Mouse (Mus musculus) kidney, postnatal 10 days (tissue): ENCODE measurements around the gene Rap1gap2.

ENCODE experiments used
- DNase-seq: peaks from one replicate; pipeline ENCODE4 v3.0.0; 2021; ENCODE audit warnings: mixed read lengths

Gene Rap1gap2

GRCm38 (mm10) chr11:74574768-74575434 is 35.8 kb downstream of the Rap1gap2 start:
- no peak for DNase-seq

- no peak for DNase-seq
Measured at GRCm38 (mm10) chr11:74572459-74573061, 38.2 kb downstream of the Rap1gap2 start.

DNA sequence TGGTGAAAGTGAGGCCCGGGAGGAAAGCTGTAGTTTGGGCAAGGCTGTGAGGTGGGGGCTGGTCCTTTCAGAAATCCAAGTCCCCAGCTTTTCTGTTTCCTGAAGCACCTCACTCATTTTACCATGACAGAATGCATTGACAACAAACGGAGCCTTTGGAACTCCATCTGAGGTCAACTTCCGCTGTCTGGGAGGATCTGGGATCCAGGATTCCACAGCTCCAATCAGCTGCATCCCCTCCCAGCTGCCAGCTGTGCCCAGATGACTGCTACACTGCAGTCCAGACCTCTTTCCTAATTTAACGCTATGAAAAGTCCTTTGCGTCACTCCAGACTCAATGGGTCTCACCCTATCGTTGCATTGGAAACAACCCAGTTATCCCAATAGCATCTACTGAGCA is 41.0 kb downstream of the Rap1gap2 start:
- DNase-seq, result no peak

GRCm38 (mm10) chr11:74568463-74568862 is 42.3 kb downstream of the Rap1gap2 start:
- DNase-seq, result no peak

DNA sequence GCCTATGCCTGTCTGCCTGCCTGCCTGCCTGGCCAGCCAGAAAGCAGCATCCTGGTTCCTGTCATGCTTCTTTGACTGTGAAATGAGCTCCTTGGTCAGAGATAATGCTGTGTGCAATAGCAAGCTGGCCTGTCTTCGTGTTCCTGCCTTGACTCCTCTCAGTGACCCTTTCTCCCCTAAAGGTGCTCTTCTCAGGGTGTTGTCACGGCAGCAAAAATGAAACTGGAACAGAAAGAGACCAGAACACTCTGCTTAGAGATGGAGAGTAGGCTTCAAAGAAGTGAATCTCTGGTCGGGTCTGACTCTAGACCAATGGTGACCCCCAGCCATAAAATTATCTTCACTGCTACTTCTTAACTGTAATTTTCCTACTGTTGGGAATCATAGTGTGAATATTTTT is 42.7 kb downstream of the Rap1gap2 start:
- DNase-seq, result no peak

DNA sequence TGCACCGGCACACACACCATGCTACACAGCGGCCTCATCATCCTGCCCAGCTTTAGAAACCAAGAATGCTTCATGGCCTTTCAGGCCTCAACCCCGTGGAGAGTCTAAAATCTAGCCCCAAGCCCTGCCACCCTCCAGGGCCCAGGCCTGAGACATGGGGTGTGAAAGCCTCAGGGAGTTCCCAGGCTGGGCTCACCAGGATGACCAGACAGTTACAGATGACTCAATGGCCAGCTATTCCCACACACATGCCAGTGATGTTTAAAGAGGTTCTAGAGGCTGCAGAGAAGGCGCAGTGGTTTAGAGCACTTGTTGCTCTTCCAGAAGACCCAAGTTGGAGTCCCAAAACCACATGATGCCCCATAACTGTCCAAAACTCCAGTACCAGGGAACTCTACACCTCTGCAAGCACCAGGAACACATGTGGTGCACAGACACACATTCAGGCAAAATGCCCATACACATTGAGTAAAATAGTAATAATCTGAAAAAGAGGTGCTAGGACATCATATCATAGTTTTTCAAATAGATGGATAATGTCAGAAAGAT is 44.3 kb downstream of the Rap1gap2 start:
- DNase-seq, result no peak

DNA sequence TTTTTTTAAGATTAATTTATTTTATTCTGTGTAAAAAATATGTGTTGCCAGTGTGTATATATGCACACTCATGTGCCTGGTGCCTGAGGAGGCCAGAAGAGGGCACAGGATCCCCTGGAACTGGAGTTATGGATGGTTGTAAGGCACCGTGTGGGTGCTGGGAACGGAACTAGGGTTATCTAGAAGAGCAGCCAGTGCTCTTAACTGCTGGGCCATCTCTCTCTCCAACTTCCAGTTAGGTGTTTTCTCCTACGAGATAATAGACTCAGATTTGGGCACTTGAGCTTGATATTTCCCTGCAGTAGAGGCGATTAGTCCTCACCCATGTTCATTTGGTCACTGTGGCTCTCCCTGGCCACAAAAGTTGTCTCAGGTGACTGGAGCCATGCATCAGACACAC is 49.3 kb downstream of the Rap1gap2 start:
- no peak for DNase-seq

DNA sequence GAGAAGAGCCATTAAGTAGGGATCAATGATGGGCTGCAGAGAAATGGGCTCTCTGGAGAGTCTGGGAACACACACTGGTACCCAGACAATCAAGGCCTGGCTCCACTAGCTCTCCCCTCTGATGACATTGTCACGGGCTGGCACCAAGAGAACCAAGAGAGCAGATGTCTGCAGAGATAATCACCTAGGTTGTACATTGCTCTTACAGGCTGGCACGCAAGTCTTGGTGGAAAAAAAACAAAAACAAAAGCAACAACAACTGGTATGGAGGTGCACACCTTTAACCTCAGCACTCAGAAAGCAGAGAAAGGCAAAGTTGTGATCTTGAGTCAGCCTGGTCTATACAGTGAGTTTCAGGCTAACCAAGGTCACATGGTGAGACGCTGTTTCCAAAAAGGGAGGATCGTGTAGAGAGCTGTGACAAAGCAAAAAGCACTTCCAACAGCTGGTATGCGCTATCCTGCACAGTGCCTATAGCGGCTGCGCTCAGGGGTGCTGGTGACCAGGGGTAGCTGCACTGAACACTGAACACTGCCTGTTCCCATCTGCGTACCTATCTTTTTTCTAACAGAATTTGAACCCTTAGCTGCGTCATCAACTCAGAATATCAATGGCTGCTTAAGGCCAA is 50.0 kb downstream of the Rap1gap2 start:
- DNase-seq, result no peak

GRCm38 (mm10) chr11:74559793-74560433 is 50.8 kb downstream of the Rap1gap2 start:
- no peak for DNase-seq

DNA sequence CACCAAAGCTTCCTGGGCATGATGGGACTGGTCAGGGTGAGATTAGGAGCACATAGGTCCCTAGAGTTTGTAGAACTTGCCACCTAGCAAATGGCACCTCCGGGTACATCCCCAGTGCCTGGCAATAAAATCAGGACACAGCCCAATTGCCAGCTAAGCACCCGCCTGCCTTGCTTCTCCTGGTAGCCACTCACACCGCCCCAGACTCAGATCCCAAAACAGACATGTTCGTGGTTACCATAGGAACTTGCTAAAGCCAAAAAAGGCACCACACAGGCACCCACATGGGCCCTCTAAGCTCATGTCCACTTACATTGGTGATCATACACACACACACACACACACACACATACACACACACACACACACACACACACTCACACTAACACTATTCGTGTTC is 51.8 kb downstream of the Rap1gap2 start:
- DNase-seq, result no peak

GRCm38 (mm10) chr11:74557456-74558230 is 53.1 kb downstream of the Rap1gap2 start:
- DNase-seq, result peak; percentile 61

DNA sequence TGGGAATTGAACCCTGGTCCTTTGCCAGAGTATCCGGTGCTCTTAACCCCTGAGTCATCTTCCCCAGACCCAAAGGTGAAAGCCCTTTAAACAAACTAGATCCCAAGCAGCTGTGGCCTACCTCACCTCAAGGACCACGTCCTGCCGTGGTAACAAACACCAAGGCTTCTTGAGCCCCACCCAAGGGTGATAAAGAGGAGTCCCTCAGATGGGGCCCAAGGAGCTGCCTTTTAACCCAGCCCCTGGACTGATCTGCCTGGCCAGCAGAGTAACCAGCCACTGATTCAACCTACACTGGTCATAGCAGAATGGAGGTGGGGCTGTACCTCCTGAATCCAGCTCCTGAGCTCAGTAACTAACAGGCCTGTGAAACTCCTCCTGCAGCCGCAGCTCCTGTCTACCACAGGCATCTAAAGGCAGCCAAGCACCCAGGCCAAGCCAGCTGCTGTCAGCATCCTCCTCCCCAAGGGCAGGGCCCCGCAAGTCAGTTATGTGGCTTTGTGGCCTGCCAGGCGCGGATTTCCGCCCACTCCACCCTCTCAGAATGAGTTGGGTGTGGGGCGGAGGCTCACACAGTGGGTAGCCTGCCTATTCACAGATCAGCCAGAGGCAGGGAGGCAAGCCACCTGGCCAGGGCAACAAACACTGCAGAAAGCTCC is 54.9 kb downstream of the Rap1gap2 start:
- DNase-seq, result peak; percentile 52

- no peak for DNase-seq
Measured at GRCm38 (mm10) chr11:74554683-74555341, 55.9 kb downstream of the Rap1gap2 start.

GRCm38 (mm10) chr11:74551568-74551967 is 59.1 kb downstream of the Rap1gap2 start:
- DNase-seq, result no peak

DNA sequence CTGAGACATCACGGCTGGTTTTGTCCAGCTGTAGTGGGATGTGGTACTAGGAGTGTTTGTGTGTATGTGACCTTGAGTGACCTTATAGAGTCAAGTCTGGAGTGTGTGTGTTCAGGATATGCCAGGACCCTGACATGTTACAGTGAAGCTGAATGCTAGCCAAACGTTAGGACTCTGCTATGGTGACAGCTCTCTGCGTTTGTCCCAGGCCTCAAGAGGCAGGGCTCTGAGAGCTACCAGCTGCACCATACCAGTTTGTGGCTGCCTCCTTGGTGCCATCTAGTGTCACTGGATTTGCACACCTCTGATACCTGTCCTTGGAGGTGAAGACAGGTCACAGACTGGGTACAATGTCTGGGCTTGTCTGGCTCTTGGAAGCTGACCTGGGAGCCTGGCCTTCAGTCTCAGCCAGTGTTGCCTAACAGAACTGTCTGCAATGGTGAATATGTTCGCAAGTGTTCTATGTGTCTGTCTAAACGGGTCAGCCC is 60.1 kb downstream of the Rap1gap2 start:
- DNase-seq, result no peak

DNA sequence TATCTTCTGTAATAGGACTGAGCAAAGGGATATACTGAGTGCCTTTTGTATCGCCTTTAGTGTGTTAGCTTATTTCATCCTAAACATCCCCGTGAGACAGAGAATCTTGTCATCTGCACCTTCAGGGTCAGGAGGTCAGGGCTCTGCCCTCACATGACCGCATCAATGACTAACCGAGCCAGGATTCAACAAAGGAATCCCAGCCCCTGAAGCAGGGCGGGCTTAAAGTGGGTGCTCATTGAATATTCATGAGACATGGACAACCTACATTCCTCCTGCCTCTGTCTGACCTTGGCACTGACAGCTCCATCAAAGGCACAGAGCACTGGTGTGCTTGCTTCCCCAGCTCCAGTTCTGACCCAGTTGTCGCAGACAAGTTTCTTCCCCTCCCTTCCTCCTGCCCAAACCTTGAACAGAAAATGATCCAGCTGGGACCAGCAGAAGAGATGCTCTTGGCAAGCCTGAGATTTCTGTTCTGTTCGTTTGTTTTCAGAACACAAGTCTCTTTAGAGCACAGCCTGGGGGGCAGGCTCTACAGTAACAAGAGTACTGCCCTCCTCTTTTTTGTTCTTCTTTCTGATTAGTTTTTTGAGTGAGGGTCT is 61.8 kb downstream of the Rap1gap2 start:
- peak; percentile 45 for DNase-seq

DNA sequence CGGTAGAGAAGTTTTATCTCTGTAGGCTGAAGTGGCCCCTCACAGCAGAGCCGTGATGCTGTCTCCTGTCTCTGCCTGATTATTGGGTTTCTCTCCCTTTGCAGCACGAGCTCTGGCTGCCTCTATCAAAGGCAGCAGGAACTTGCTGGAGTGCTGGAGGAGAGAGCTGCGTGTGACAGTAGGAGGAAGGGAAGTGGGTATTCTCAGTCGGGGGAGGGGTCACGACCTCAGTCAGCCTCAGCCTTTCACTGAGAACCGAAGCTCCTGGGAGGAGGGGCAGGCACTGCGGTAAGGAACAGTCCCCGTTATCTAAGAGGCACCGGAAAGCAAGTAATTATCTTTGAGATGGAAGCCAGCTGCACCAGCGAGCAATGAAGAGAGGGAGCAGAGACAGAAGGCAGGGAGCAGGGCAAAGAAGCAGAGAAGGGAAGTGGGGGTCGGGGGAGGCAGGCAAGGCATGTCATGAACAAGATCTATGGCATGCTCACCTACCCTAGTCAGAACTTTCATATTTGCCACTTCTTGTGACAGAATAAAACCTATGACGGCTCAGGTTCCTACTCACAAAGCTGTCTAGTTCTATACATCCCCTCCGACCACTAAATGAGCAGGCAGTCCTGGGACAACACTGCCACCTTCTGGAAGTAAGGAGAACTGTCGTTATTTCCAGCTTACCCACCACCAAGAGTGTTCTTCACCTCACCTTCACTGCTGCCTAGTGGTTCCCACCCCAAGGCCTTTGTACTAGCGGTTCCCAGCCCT is 63.6 kb downstream of the Rap1gap2 start:
- DNase-seq, result peak; percentile 82

GRCm38 (mm10) chr11:74546165-74546564 is 64.5 kb downstream of the Rap1gap2 start:
- DNase-seq, result peak; percentile 71

DNA sequence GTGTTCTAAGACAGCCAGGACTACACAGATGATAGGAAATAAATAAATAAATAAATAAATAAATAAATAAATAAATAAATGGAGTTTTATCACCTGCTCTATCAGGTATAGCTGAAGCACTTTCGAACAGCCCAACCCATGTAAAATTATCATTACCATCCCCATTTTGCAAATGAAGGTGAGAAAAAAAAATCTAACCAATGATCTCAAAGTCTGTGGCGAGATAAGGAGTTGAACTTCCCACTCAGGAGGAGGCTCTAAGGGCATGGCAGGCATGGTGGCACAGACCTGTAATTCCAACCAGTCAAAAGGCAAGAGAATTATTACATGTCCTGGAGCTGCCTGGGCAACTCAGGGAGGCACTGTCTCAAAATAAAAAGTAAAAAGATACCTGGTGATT is 65.2 kb downstream of the Rap1gap2 start:
- no peak for DNase-seq

DNA sequence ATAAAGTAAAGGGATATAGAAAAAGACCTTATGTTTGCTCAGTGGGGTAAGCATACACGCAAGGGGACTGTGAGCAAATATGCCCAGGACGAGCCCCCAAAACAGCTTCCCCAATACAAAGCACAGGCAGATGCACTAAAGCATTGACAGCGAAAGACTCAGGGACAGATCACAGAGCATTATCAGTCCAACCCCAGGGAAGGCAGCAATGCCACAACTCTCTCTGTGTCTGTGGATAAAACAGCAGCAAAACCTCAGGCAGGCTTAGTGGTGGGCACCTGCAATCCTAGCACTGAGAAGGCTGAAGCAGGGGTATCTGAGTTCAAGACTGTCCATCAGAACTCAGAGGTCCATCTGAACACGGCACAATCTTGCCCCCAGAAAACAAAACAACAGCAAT is 73.4 kb downstream of the Rap1gap2 start:
- DNase-seq, result no peak
